Mouse (Mus musculus) myocyte (in vitro differentiated cells): ENCODE measurements around the gene Tbc1d19. TPM values are rescaled to one million over a fixed set of nuclear protein-coding genes. Genes with fewer than 3 reads are reported as not detected.

Experiments used
- H3K27me3 ChIP-seq: one replicate; pipeline ENCODE4 v1.6.1; 2011; ENCODE audit not compliant: control insufficient read depth, insufficient read depth, insufficient read length
- H3K36me3 ChIP-seq: one replicate; pipeline ENCODE4 v1.6.1; 2011; ENCODE audit not compliant: control insufficient read depth, insufficient read depth
- H3K4me2 ChIP-seq: one replicate; pipeline ENCODE4 v1.6.1; 2011; ENCODE audit warnings: low read depth, control low read depth
- H3K4me3 ChIP-seq: one replicate; pipeline ENCODE4 v1.5.1; 2011; ENCODE audit warnings: mild to moderate bottlenecking, control low read depth, moderate library complexity
- H3K79me2 ChIP-seq: one replicate; pipeline ENCODE4 v1.6.1; 2011; ENCODE audit not compliant: control insufficient read depth, insufficient read depth
- H3ac ChIP-seq: one replicate; pipeline ENCODE4 v1.6.1; 2011; ENCODE audit not compliant: control insufficient read depth, insufficient read length
- CEBPB ChIP-seq: IDR thresholded peaks from 2 replicates; pipeline ENCODE4 v1.6.1; 2011; ENCODE audit warnings: mild to moderate bottlenecking, moderate library complexity; ENCODE audit not compliant: poor library complexity, insufficient read depth, severe bottlenecking
- E2F4 ChIP-seq: IDR thresholded peaks from one replicate; pipeline ENCODE4 v1.6.1; 2011; ENCODE audit warnings: mild to moderate bottlenecking, control low read depth, moderate library complexity; ENCODE audit not compliant: insufficient read depth
- MAX ChIP-seq: IDR thresholded peaks from one replicate; pipeline ENCODE4 v1.6.1; 2011; ENCODE audit warnings: low read depth, mild to moderate bottlenecking, control low read depth
- MYOD1 ChIP-seq, 3 experiments: IDR thresholded peaks; one replicate each; pipeline ENCODE4 v1.6.1; 2011; ENCODE audit warnings: control low read depth in 2 of 3, low read depth in 2 of 3, mild to moderate bottlenecking in 2 of 3, moderate library complexity in 1 of 3; ENCODE audit not compliant: insufficient read length in 2 of 3, control insufficient read depth in 1 of 3
- MYOG ChIP-seq, 3 experiments: IDR thresholded peaks; one replicate each; pipeline ENCODE4 v1.6.1; 2011; ENCODE audit warnings: control low read depth in 2 of 3, low read depth in 2 of 3, mild to moderate bottlenecking in 2 of 3; ENCODE audit not compliant: insufficient read length in 2 of 3, control insufficient read depth in 1 of 3, insufficient read depth in 1 of 3
- POLR2A ChIP-seq: IDR thresholded peaks from one replicate; pipeline ENCODE4 v1.6.1; 2011; ENCODE audit warnings: low read depth, mild to moderate bottlenecking, control low read depth, moderate library complexity; ENCODE audit not compliant: insufficient read length
- POLR2AphosphoS2 ChIP-seq: IDR thresholded peaks from one replicate; pipeline ENCODE4 v1.6.1; 2011; ENCODE audit warnings: low read depth, control low read depth; ENCODE audit not compliant: insufficient read length
- REST ChIP-seq: IDR thresholded peaks from one replicate; pipeline ENCODE4 v1.6.1; 2011; ENCODE audit warnings: mild to moderate bottlenecking, control low read depth, moderate library complexity; ENCODE audit not compliant: insufficient read depth, insufficient read length
- SRF ChIP-seq: IDR thresholded peaks from one replicate; pipeline ENCODE4 v1.6.1; 2011; ENCODE audit warnings: low read depth; ENCODE audit not compliant: control insufficient read depth, insufficient read length
- TCF12 ChIP-seq: IDR thresholded peaks from one replicate; pipeline ENCODE4 v1.6.1; 2011; ENCODE audit warnings: mild to moderate bottlenecking, control low read depth; ENCODE audit not compliant: poor library complexity, insufficient read depth, severe bottlenecking
- TCF3 ChIP-seq: IDR thresholded peaks from one replicate; pipeline ENCODE4 v1.6.1; 2011; ENCODE audit warnings: low read depth, control low read depth; ENCODE audit not compliant: insufficient read length
- USF1 ChIP-seq: IDR thresholded peaks from one replicate; pipeline ENCODE4 v1.6.1; 2011; ENCODE audit warnings: low read depth, mild to moderate bottlenecking, control low read depth, moderate library complexity
- polyA plus RNA-seq: library from polyadenylated mRNA; unstranded; fragments of >200 nt; fragmentation: generic; extraction: Trizol; gene quantifications from one replicate; pipeline ENCODE4 v1.2.1, GENCODE M21; 2012; ENCODE audit warnings: missing spikeins

Tbc1d19 gene
- polyA plus RNA-seq, 1 experiment, result 10.5 TPM

- Histone ChIP-seq H3ac (no peak overlapping the region), H3K79me2 (no peaks in the 10 kb centered on the region), H3K27me3 (peaks cover 9% of the 10 kb centered on the region), H3K36me3 (no peaks in the 10 kb centered on the region), H3K4me2 (peak overlapping the region; percentile 59), H3K4me3 (no peak overlapping the region)
- TF ChIP-seq CEBPB, result no peak
- TF ChIP-seq E2F4, result no peak
- TF ChIP-seq USF1, result no peak
- TF ChIP-seq SRF, result no peak
- TF ChIP-seq POLR2AphosphoS2, result no peak
- no peak for TF ChIP-seq MAX
- no peak for TF ChIP-seq POLR2A
- no peak for TF ChIP-seq TCF3
- TF ChIP-seq MYOD1 (IDR thresholded peaks at IDR 0.05; ENCODE audit: control insufficient read depth in 1 of 3, insufficient read length in 2 of 3, low read depth in 2 of 3), result no peak
- no peak for TF ChIP-seq MYOG (IDR thresholded peaks at IDR 0.05; ENCODE audit: control insufficient read depth in 1 of 3, insufficient read depth in 1 of 3, insufficient read length in 2 of 3, low read depth in 2 of 3)
- no peak for TF ChIP-seq TCF12
- TF ChIP-seq REST, result no peak
Measured at GRCm38 (mm10) chr5:53784818-53785520, 24.4 kb upstream of the Tbc1d19 start.

GRCm38 (mm10) chr5:53801379-53801778, 8.0 kb upstream of the Tbc1d19 start:
- Histone ChIP-seq H3K4me3 (no peak overlapping the region), H3K27me3 (peaks cover 4% of the 10 kb centered on the region), H3K36me3 (no peaks in the 10 kb centered on the region), H3K79me2 (no peaks in the 10 kb centered on the region), H3ac (no peak overlapping the region), H3K4me2 (no peak overlapping the region)
- TF ChIP-seq E2F4 (no peak), CEBPB (no peak), POLR2AphosphoS2 (no peak), POLR2A (no peak), MYOG (IDR thresholded peaks at IDR 0.05; ENCODE audit: control insufficient read depth in 1 of 3, insufficient read depth in 1 of 3, insufficient read length in 2 of 3, low read depth in 2 of 3) (no peak), SRF (no peak), TCF3 (no peak), MAX (no peak), USF1 (no peak), MYOD1 (IDR thresholded peaks at IDR 0.05; ENCODE audit: control insufficient read depth in 1 of 3, insufficient read length in 2 of 3, low read depth in 2 of 3) (no peak), REST (no peak), TCF12 (no peak)

- Histone ChIP-seq H3K36me3 (no peaks in the 10 kb centered on the region), H3K4me2 (no peak overlapping the region)
- no peak for TF ChIP-seq USF1
- TF ChIP-seq TCF3, result no peak
- no peak for TF ChIP-seq MYOD1 (IDR thresholded peaks at IDR 0.05; ENCODE audit: control insufficient read depth in 1 of 3, insufficient read length in 2 of 3, low read depth in 2 of 3)
- no peak for TF ChIP-seq REST
- TF ChIP-seq MYOG (IDR thresholded peaks at IDR 0.05; ENCODE audit: control insufficient read depth in 1 of 3, insufficient read depth in 1 of 3, insufficient read length in 2 of 3, low read depth in 2 of 3), result no peak
- TF ChIP-seq TCF12, result no peak
- no peak for TF ChIP-seq CEBPB
- TF ChIP-seq POLR2A, result no peak
- no peak for TF ChIP-seq E2F4
Measured at GRCm38 (mm10) chr5:53819711-53820110, 10.3 kb downstream of the Tbc1d19 start.

GRCm38 (mm10) chr5:53825886-53826285, 16.5 kb downstream of the Tbc1d19 start:
- no peak for TF ChIP-seq E2F4
- TF ChIP-seq REST, result no peak
- no peak for TF ChIP-seq CEBPB
- no peak for TF ChIP-seq USF1
- TF ChIP-seq POLR2A, result no peak
- H3K27me3 ChIP-seq, result no peaks in the 10 kb centered on the region
- H3K36me3 ChIP-seq, result no peaks in the 10 kb centered on the region
- H3K79me2 ChIP-seq, result no peaks in the 10 kb centered on the region
- no peak overlapping the region for H3K4me3 ChIP-seq
- no peak overlapping the region for H3K4me2 ChIP-seq
- no peak overlapping the region for H3ac ChIP-seq

More at GRCm38 (mm10) chr5:53819711-53820110, 10.3 kb downstream of the Tbc1d19 start:
- Histone ChIP-seq H3K4me3 (no peak overlapping the region), H3K27me3 (no peaks in the 10 kb centered on the region), H3ac (no peak overlapping the region), H3K79me2 (peaks cover 7% of the 10 kb centered on the region)

GRCm38 (mm10) chr5:53834489-53834888, 25.1 kb downstream of the Tbc1d19 start:
- H3K27me3 ChIP-seq, result no peaks in the 10 kb centered on the region
- no peak overlapping the region for H3ac ChIP-seq
- no peaks in the 10 kb centered on the region for H3K79me2 ChIP-seq
- no peak overlapping the region for H3K4me2 ChIP-seq
- no peak overlapping the region for H3K4me3 ChIP-seq
- TF ChIP-seq MYOG (IDR thresholded peaks at IDR 0.05; ENCODE audit: control insufficient read depth in 1 of 3, insufficient read depth in 1 of 3, insufficient read length in 2 of 3, low read depth in 2 of 3) (no peak), USF1 (no peak), POLR2A (no peak), CEBPB (no peak), POLR2AphosphoS2 (no peak), E2F4 (no peak), TCF12 (no peak), REST (no peak), MAX (no peak), TCF3 (no peak), SRF (no peak), MYOD1 (IDR thresholded peaks at IDR 0.05; ENCODE audit: control insufficient read depth in 1 of 3, insufficient read length in 2 of 3, low read depth in 2 of 3) (no peak)
- peaks cover 5% of the 10 kb centered on the region for H3K36me3 ChIP-seq
